Mouse (Mus musculus): ENCODE data around the gene Rel.

Rel gene

GRCm38 (mm10) chr11:23744352-23744751 is 26.4 kb downstream of the Rel start:
- no peak for DNase-seq (ENCODE audit: low spot score in 2 of 2)

GRCm38 (mm10) chr11:23741386-23741785 is 29.4 kb downstream of the Rel start:
- DNase-seq (ENCODE audit: low spot score in 2 of 2), result no peak

- DNase-seq (ENCODE audit: low spot score in 2 of 2), result no peak
These were observed 29.9 kb downstream of the Rel start for GRCm38 (mm10) chr11:23740895-23741294.

- no peak for DNase-seq (ENCODE audit: low spot score in 2 of 2)
These were observed 34.8 kb downstream of the Rel start for GRCm38 (mm10) chr11:23735820-23736470.

GRCm38 (mm10) chr11:23734749-23735286 is 36.0 kb downstream of the Rel start:
- no peak for DNase-seq (ENCODE audit: low spot score in 2 of 2)

- no peak for DNase-seq (ENCODE audit: low spot score in 2 of 2)
These were observed 37.9 kb downstream of the Rel start for GRCm38 (mm10) chr11:23732840-23733239.

GRCm38 (mm10) chr11:23730120-23730519 is 40.6 kb downstream of the Rel start:
- DNase-seq (ENCODE audit: low spot score in 2 of 2), result no peak

- DNase-seq (ENCODE audit: low spot score in 2 of 2), result no peak
These were observed 42.6 kb downstream of the Rel start for GRCm38 (mm10) chr11:23728186-23728585.

- no peak for DNase-seq (ENCODE audit: low spot score in 2 of 2)
These were observed 44.3 kb downstream of the Rel start for GRCm38 (mm10) chr11:23726441-23726840.

GRCm38 (mm10) chr11:23725850-23726249 is 44.9 kb downstream of the Rel start:
- DNase-seq (ENCODE audit: low spot score in 2 of 2), result no peak

- DNase-seq (ENCODE audit: low spot score in 2 of 2), result no peak
These were observed 48.4 kb downstream of the Rel start for GRCm38 (mm10) chr11:23722326-23722725.

- DNase-seq (ENCODE audit: low spot score in 2 of 2), result no peak
These were observed 50.9 kb downstream of the Rel start for GRCm38 (mm10) chr11:23719825-23720224.

- no peak for DNase-seq (ENCODE audit: low spot score in 2 of 2)
These were observed 51.9 kb downstream of the Rel start for GRCm38 (mm10) chr11:23718856-23719255.

GRCm38 (mm10) chr11:23712299-23712698 is 58.5 kb downstream of the Rel start:
- DNase-seq (ENCODE audit: low spot score in 2 of 2), result no peak

- no peak for DNase-seq (ENCODE audit: low spot score in 2 of 2)
These were observed 66.0 kb downstream of the Rel start for GRCm38 (mm10) chr11:23704604-23705294.

- no peak for DNase-seq (ENCODE audit: low spot score in 2 of 2)
These were observed 68.9 kb downstream of the Rel start for GRCm38 (mm10) chr11:23701831-23702230.

- DNase-seq (ENCODE audit: low spot score in 2 of 2), result no peak
These were observed 71.2 kb downstream of the Rel start for GRCm38 (mm10) chr11:23699414-23700095.

- no peak for DNase-seq (ENCODE audit: low spot score in 2 of 2)
These were observed 72.2 kb downstream of the Rel start for GRCm38 (mm10) chr11:23698526-23698925.

- no peak for DNase-seq (ENCODE audit: low spot score in 2 of 2)
These were observed 74.9 kb downstream of the Rel start for GRCm38 (mm10) chr11:23695847-23696246.

GRCm38 (mm10) chr11:23693286-23693685 is 77.5 kb downstream of the Rel start:
- no peak for DNase-seq (ENCODE audit: low spot score in 2 of 2)

GRCm38 (mm10) chr11:23688060-23688459 is 82.7 kb downstream of the Rel start:
- no peak for DNase-seq (ENCODE audit: low spot score in 2 of 2)

All from cerebellum, postnatal 4 days (tissue).